Mouse (Mus musculus) MEL (cell line): ENCODE data around the gene Gm29797. TPM values are rescaled to one million over a fixed set of nuclear protein-coding genes. Genes with fewer than 3 reads are reported as not detected.

ENCODE experiments used
- DNase-seq: peaks from one replicate; pipeline ENCODE4 v3.0.0; 2011; ENCODE audit warnings: low read depth, low spot score
- H3K27ac ChIP-seq: 2 replicates; pipeline ENCODE4 v1.5.1; 2012; ENCODE audit warnings: low read depth, mild to moderate bottlenecking, control low read depth, low read length, moderate library complexity; ENCODE audit not compliant: control insufficient read depth
- H3K27me3 ChIP-seq, 2 experiments: fragments of 150-350 bp in 1 of 2; sonication (generic) in 1 of 2; 2 replicates each; pipeline ENCODE4 v1.6.1; 2012; ENCODE audit warnings: low read length in 2 of 2, mild to moderate bottlenecking in 2 of 2, improper control_type of control experiment in 1 of 2, moderate library complexity in 1 of 2; ENCODE audit not compliant: insufficient read depth in 2 of 2, control insufficient read depth in 1 of 2
- H3K36me3 ChIP-seq, 2 experiments: 2 replicates each; pipeline ENCODE4 v1.6.1; 2012 to 2014; ENCODE audit warnings: low read length in 2 of 2, improper control_type of control experiment in 1 of 2, inconsistent platforms in 1 of 2, mild to moderate bottlenecking in 1 of 2; ENCODE audit not compliant: insufficient read depth in 2 of 2, control insufficient read depth in 1 of 2
- H3K4me1 ChIP-seq, 2 experiments: fragments of 150-350 bp in 1 of 2; sonication (generic) in 1 of 2; 2 replicates each; pipeline ENCODE4 v1.6.1; 2012; ENCODE audit warnings: low read length in 2 of 2, improper control_type of control experiment in 1 of 2, mild to moderate bottlenecking in 1 of 2; ENCODE audit not compliant: insufficient read depth in 2 of 2, control insufficient read depth in 1 of 2
- H3K4me3 ChIP-seq, 2 experiments: fragments of 150-350 bp in 1 of 2; sonication (generic) in 1 of 2; 2 replicates each; pipeline ENCODE4 v1.5.1; 2012; ENCODE audit warnings: low read depth in 2 of 2, low read length in 2 of 2, mild to moderate bottlenecking in 2 of 2, moderate library complexity in 2 of 2, control low read depth in 1 of 2, improper control_type of control experiment in 1 of 2; ENCODE audit not compliant: control insufficient read depth in 1 of 2, insufficient read depth in 1 of 2
- H3K79me2 ChIP-seq: 2 replicates; pipeline ENCODE4 v1.6.1; 2012; ENCODE audit warnings: mild to moderate bottlenecking, low read length, moderate library complexity; ENCODE audit not compliant: control insufficient read depth, poor library complexity, insufficient read depth
- H3K9ac ChIP-seq: 2 replicates; pipeline ENCODE4 v1.6.1; 2012; ENCODE audit warnings: low read depth, mild to moderate bottlenecking, control low read depth, low read length, moderate library complexity; ENCODE audit not compliant: control insufficient read depth, poor library complexity, severe bottlenecking
- H3K9me3 ChIP-seq: fragments of 150-350 bp; sonication (generic); replicated peaks from 2 replicates; pipeline ENCODE4 v1.6.1; 2012; ENCODE audit warnings: mild to moderate bottlenecking, low read length, improper control_type of control experiment, moderate library complexity; ENCODE audit not compliant: insufficient read depth
- CHD1 ChIP-seq: IDR thresholded peaks from 2 replicates; pipeline ENCODE4 v1.6.1; 2012; ENCODE audit warnings: low read depth, mild to moderate bottlenecking, inconsistent platforms, low read length, improper control_type of control experiment
- E2F4 ChIP-seq: IDR thresholded peaks from 2 replicates; pipeline ENCODE4 v1.6.1; 2011; ENCODE audit warnings: low read depth, low read length, improper control_type of control experiment, borderline replicate concordance
- ELF1 ChIP-seq: IDR thresholded peaks from 2 replicates; pipeline ENCODE4 v1.6.1; 2014; ENCODE audit warnings: low read depth, mild to moderate bottlenecking, inconsistent platforms, low read length, improper control_type of control experiment, moderate library complexity
- ETS1 ChIP-seq: IDR thresholded peaks from 2 replicates; pipeline ENCODE4 v1.6.1; 2012; ENCODE audit warnings: low read depth, mild to moderate bottlenecking, inconsistent platforms, low read length, improper control_type of control experiment, moderate library complexity
- GABPA ChIP-seq: IDR thresholded peaks from 2 replicates; pipeline ENCODE4 v1.6.1; 2012; ENCODE audit warnings: low read depth, mild to moderate bottlenecking, inconsistent platforms, low read length, improper control_type of control experiment, moderate library complexity
- HCFC1 ChIP-seq: IDR thresholded peaks from 2 replicates; pipeline ENCODE4 v1.6.1; 2012; ENCODE audit warnings: low read depth, mild to moderate bottlenecking, inconsistent platforms, low read length, improper control_type of control experiment, moderate library complexity
- KAT2A ChIP-seq: conservative IDR thresholded peaks from 2 replicates; pipeline ENCODE4 v1.6.1; 2012; ENCODE audit warnings: low read depth, low read length, improper control_type of control experiment, inconsistent platforms
- MAX ChIP-seq: IDR thresholded peaks from 2 replicates; pipeline ENCODE4 v1.6.1; 2011; ENCODE audit warnings: low read length, improper control_type of control experiment
- MYB ChIP-seq: IDR thresholded peaks from 2 replicates; pipeline ENCODE4 v1.6.1; 2011; ENCODE audit warnings: mild to moderate bottlenecking, low read depth, low read length, improper control_type of control experiment
- MYC ChIP-seq: IDR thresholded peaks from 2 replicates; pipeline ENCODE4 v1.6.1; 2011; ENCODE audit warnings: low read depth, mild to moderate bottlenecking, low read length, improper control_type of control experiment, moderate library complexity
- NRF1 ChIP-seq: IDR thresholded peaks from 2 replicates; pipeline ENCODE4 v1.6.1; 2014; ENCODE audit warnings: low read depth, mild to moderate bottlenecking, inconsistent platforms, low read length, improper control_type of control experiment, moderate library complexity; ENCODE audit not compliant: poor library complexity, insufficient read depth, severe bottlenecking
- POLR2AphosphoS2 ChIP-seq: IDR thresholded peaks from 2 replicates; pipeline ENCODE4 v1.6.1; 2011; ENCODE audit warnings: low read length, improper control_type of control experiment
- POLR2AphosphoS5 ChIP-seq: IDR thresholded peaks from 2 replicates; pipeline ENCODE4 v1.6.1; 2012; ENCODE audit warnings: low read depth, borderline replicate concordance, mild to moderate bottlenecking, inconsistent platforms, low read length, moderate library complexity, mixed read lengths
- RAD21 ChIP-seq: IDR thresholded peaks from 2 replicates; pipeline ENCODE4 v1.6.1; 2011; ENCODE audit warnings: mild to moderate bottlenecking, low read depth, low read length, improper control_type of control experiment
- RCOR1 ChIP-seq: IDR thresholded peaks from 2 replicates; pipeline ENCODE4 v1.6.1; 2012; ENCODE audit warnings: low read depth, mild to moderate bottlenecking, inconsistent platforms, low read length, improper control_type of control experiment
- SIN3A ChIP-seq: IDR thresholded peaks from 2 replicates; pipeline ENCODE4 v1.6.1; 2012; ENCODE audit warnings: low read length, improper control_type of control experiment, inconsistent platforms
- SMC3 ChIP-seq: IDR thresholded peaks from 2 replicates; pipeline ENCODE4 v1.6.1; 2011; ENCODE audit warnings: low read depth, low read length, improper control_type of control experiment
- TAL1 ChIP-seq: IDR thresholded peaks from 2 replicates; pipeline ENCODE4 v1.6.1; 2012; ENCODE audit warnings: mild to moderate bottlenecking, inconsistent platforms, low read length, moderate library complexity, mixed read lengths
- TBP ChIP-seq: IDR thresholded peaks from 2 replicates; pipeline ENCODE4 v1.8.0; 2011; ENCODE audit warnings: low read depth, low read length, improper control_type of control experiment
- UBTF ChIP-seq: IDR thresholded peaks from 2 replicates; pipeline ENCODE4 v1.6.1; 2012; ENCODE audit warnings: low read depth, mild to moderate bottlenecking, inconsistent platforms, low read length, improper control_type of control experiment, moderate library complexity, borderline replicate concordance; ENCODE audit not compliant: insufficient read depth
- USF1 ChIP-seq: IDR thresholded peaks from 2 replicates; pipeline ENCODE4 v1.6.1; 2014; ENCODE audit warnings: low read depth, mild to moderate bottlenecking, inconsistent platforms, low read length, improper control_type of control experiment, moderate library complexity
- USF2 ChIP-seq, 2 experiments: IDR thresholded peaks; 2 replicates each; pipeline ENCODE4 v1.6.1; 2011 to 2012; ENCODE audit warnings: improper control_type of control experiment in 2 of 2, low read length in 2 of 2, borderline replicate concordance in 1 of 2, inconsistent platforms in 1 of 2, low read depth in 1 of 2, mild to moderate bottlenecking in 1 of 2; ENCODE audit not compliant: insufficient read depth in 1 of 2
- ZC3H11A ChIP-seq: IDR thresholded peaks from 2 replicates; pipeline ENCODE4 v1.6.1; 2012; ENCODE audit warnings: low read depth, mild to moderate bottlenecking, inconsistent platforms, low read length, improper control_type of control experiment
- ZKSCAN1 ChIP-seq: IDR thresholded peaks from 2 replicates; pipeline ENCODE4 v1.6.1; 2012; ENCODE audit warnings: low read depth, mild to moderate bottlenecking, inconsistent platforms, low read length, improper control_type of control experiment, moderate library complexity
- ZNF384 ChIP-seq: IDR thresholded peaks from 2 replicates; pipeline ENCODE4 v1.6.1; 2012; ENCODE audit warnings: low read depth, mild to moderate bottlenecking, inconsistent platforms, low read length, improper control_type of control experiment
- polyA plus RNA-seq, 2 experiments: library from polyadenylated mRNA; stranded (reverse) in 1 of 2; unstranded in 1 of 2; fragments of >175 nt in 1 of 2; fragments of >200 nt in 1 of 2; gene quantifications; 2 replicates each; pipeline versions ENCODE4 v1.2.1 to v1.2.4; 2012; ENCODE audit warnings: low replicate concordance in 2 of 2, low read depth in 1 of 2; ENCODE audit not compliant: insufficient read length in 2 of 2, insufficient read depth in 1 of 2, missing spikeins in 1 of 2
- total RNA-seq: library from RNA; depleted of rRNA; stranded (reverse); fragments of 300-350 nt; gene quantifications from 2 replicates; pipeline ENCODE4 v1.2.3, GENCODE M21; 2012

The Gm29797 gene
- total and polyA plus RNA-seq, 3 experiments = not detected

DNA sequence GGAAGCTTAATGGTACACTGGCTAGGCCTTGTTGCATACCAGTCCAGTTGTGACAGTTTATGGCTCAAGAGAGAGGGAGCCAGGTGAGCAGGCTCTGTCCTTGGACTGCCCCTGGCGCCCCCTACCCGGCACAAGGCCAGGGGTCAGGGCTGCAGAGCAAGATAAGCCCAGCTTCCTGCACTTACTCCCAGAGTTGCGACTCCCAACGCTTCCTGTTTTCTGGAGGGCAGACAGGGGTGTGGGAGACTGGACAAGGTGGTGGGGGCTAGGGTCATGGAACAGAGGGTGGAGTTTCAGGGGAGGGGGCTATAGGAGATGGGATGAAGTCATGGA is 6.4 kb downstream of the Gm29797 start:
- Histone ChIP-seq H3K36me3 (no peaks in the 10 kb centered on the region), H3K27me3 (peaks cover 0 to 2% of the 10 kb centered on the region in 2 experiments; a peak in 2 of 4 replicates), H3K4me1 (peaks cover 0 to 12% of the 10 kb centered on the region in 2 experiments; a peak in 2 of 4 replicates), H3K9ac (no peak overlapping the region), H3K9me3 (no peaks in the 10 kb centered on the region), H3K4me3 (no peak overlapping the region), H3K79me2 (no peaks in the 10 kb centered on the region), H3K27ac (no peak overlapping the region)
- DNase-seq = no peak
- TF ChIP-seq SMC3 = no peak
- TF ChIP-seq ZC3H11A = no peak
- TF ChIP-seq ZKSCAN1 = no peak
- TF ChIP-seq E2F4 = no peak
- TF ChIP-seq TAL1 = peak; percentile 55
- no peak for TF ChIP-seq KAT2A

DNA sequence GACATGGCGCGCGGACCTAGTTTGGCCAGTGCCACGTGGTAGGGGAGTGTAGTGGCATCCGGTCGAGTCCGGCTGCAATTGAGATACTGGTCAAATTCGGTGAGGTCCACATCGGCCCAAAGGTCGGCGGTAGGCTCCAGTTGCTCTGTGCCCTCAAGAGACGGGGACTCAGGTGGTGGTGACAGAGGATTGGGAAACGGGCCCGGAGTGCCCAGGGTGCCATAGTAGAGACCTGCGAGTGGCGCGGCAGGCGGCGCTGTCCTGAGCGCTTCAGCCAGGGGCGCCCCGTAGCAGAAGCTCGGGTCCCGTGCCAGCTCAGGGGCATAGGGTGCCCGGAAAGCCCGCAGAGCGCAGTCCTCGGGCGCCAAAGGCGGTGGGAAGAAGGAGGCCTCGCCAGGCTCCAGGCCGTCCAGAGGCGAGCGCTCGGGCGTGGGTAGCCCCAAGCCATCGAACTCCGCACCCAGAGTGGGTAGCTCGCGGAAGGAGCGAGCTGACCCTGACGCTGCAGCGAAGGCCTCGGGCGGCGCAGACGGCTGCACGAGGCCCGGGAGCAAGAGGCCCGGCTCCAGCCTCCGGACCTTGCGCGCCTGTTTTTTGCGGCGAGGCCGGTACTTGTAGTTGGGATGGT is 13.6 kb downstream of the Gm29797 start:
- no peaks in the 10 kb centered on the region for H3K36me3 ChIP-seq
- no peak overlapping the region for H3K9ac ChIP-seq
- H3K27ac ChIP-seq = no peak overlapping the region
- no peak for TF ChIP-seq SIN3A
- no peak for TF ChIP-seq ZKSCAN1
- TF ChIP-seq ETS1 = no peak
- no peak for TF ChIP-seq USF1
- no peak for TF ChIP-seq GABPA
- no peak for TF ChIP-seq HCFC1
- TF ChIP-seq ELF1 = no peak
- no peaks in the 10 kb centered on the region for H3K79me2 ChIP-seq
- peaks cover 3 to 6% of the 10 kb centered on the region in 2 experiments; a peak in 2 of 4 replicates for H3K27me3 ChIP-seq
- no peaks in the 10 kb centered on the region for H3K9me3 ChIP-seq
- no peak overlapping the region for H3K4me3 ChIP-seq
- peaks cover 0 to 3% of the 10 kb centered on the region in 2 experiments; a peak in 1 of 4 replicates for H3K4me1 ChIP-seq
- no peak for DNase-seq

DNA sequence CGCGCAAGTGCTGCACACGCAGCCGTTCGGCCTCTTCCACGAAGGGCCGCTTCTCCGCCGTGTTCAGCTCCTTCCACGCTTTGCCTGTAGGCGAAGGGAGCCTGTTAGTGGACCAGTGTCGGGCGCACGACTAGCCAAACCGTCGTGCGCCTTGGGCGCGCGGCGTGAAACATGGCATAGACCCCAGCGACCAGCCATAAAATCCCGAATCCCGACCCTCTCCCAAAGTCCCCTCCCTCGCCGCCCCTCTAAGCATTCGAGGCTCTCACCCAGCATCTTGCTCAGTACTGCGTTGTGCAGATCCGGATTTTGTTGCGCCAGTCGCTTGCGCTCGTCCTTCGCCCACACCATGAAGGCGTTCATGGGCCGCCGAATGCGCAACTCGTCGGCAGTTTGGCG is 14.1 kb downstream of the Gm29797 start:
- Histone ChIP-seq H3K27ac (no peak overlapping the region), H3K36me3 (0 out of 4 replicates have a peak, but pooled peaks cover 0 to 2% of the 10 kb centered on the region in 2 experiments), H3K9ac (no peak overlapping the region), H3K9me3 (no peaks in the 10 kb centered on the region), H3K4me1 (peaks cover 0 to 8% of the 10 kb centered on the region in 2 experiments; a peak in 1 of 4 replicates), H3K27me3 (peaks cover 3 to 6% of the 10 kb centered on the region in 2 experiments; a peak in 2 of 4 replicates), H3K79me2 (no peaks in the 10 kb centered on the region), H3K4me3 (no peak overlapping the region)
- no peak for TF ChIP-seq MAX
- TF ChIP-seq MYC = no peak
- TF ChIP-seq ZNF384 = no peak
- TF ChIP-seq HCFC1 = no peak
- TF ChIP-seq CHD1 = no peak
- TF ChIP-seq USF2 (IDR thresholded peaks at IDR 0.05; ENCODE audit: borderline replicate concordance in 1 of 2, insufficient read depth in 1 of 2, low read depth in 1 of 2, low read length in 2 of 2) = no peak
- TF ChIP-seq UBTF = no peak
- no peak for TF ChIP-seq POLR2AphosphoS5
- no peak for TF ChIP-seq NRF1
- no peak for TF ChIP-seq RCOR1
- no peak for TF ChIP-seq POLR2AphosphoS2
- TF ChIP-seq GABPA = no peak
- TF ChIP-seq MYB = no peak
- no peak for TF ChIP-seq KAT2A
- no peak for TF ChIP-seq RAD21
- TF ChIP-seq TBP = no peak
- no peak for TF ChIP-seq ZC3H11A
- no peak for DNase-seq
